Mouse (Mus musculus): ENCODE measurements around the gene Med14. TPM values are rescaled to one million over a fixed set of nuclear protein-coding genes. Genes with fewer than 3 reads are reported as not detected.

Med14 gene
- 31.9 and 33.1 TPM in 2 replicates for polyA plus RNA-seq (2014; fragmentation: Nextera tagmentation; extraction: Ambion mirVana)

DNA sequence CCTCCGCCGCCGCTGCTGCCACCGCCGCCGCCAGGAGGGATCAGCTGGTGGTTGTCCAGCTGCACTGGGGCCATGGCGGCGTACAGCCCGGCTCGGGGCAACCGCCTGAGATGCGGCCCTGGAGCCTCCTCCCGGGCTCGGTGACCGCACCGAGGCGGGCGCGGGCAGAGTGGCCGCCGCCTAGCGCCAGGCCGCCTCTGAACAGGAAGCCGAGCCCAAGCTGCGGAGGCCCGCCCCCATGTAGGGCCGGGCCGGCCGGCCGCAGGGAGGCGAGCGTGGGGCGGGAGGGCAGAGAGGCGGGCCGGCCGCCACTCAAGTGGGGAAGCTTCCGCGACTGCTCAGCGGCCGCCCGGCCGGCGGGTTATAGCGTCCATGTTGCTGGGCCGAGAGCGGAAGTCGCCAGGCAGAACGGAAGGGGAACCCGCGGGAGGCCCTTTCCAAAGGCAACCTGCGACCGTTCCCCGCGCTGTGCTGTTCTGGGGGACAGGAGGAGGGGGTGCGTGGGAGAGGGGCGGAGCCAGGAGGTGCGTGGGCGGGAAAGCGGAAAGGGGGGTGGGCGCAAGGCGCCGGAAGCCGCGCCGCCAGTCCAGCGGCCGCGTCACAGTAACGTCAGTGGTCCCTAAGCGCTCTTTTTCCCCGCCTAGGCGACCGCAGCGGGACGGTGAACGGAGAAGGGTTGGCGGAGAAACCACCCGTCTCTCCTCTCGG, at the start of gene Med14:
TSS of gene Med14 (minus strand) at position 448 of the 708 bp plus-strand sequence.
- peak within 1 kb of the TSS; percentile 78 for H3K9ac ChIP-seq (ENCODE audit: low read length)
- H3K27ac ChIP-seq (ENCODE audit: low read depth, low read length): peak within 1 kb of the TSS; percentile 94
- H3K9me3 ChIP-seq (ENCODE audit: control insufficient read depth, low read length): no peaks in the 10 kb centered on the region
- peak within 1 kb of the TSS; percentile 61 for H3K4me2 ChIP-seq (ENCODE audit: low read depth, low read length, severe bottlenecking)
- H3K36me3 ChIP-seq (ENCODE audit: control insufficient read depth, insufficient read depth, low read length): no peaks in the 10 kb centered on the region
- ATAC-seq (replicated peaks; ENCODE audit: low FRiP score) (peak; percentile 96), DNase-seq (ENCODE audit: low spot score) (peak; percentile 93)
- WGBS: 13% methylated on average over 37 of the region's 79 CpGs
- 0 out of 2 replicates have a peak, but pooled peaks cover 2% of the 10 kb centered on the region for H3K4me1 ChIP-seq (replicated peaks; ENCODE audit: control insufficient read depth, insufficient read depth, low read length)
- H3K4me3 ChIP-seq (ENCODE audit: low read depth, low read length): peak within 1 kb of the TSS; percentile 64
- H3K27me3 ChIP-seq (ENCODE audit: control insufficient read depth, insufficient read depth, low read length): no peaks in the 10 kb centered on the region; the same call in 1 of the 2 replicates

DNA sequence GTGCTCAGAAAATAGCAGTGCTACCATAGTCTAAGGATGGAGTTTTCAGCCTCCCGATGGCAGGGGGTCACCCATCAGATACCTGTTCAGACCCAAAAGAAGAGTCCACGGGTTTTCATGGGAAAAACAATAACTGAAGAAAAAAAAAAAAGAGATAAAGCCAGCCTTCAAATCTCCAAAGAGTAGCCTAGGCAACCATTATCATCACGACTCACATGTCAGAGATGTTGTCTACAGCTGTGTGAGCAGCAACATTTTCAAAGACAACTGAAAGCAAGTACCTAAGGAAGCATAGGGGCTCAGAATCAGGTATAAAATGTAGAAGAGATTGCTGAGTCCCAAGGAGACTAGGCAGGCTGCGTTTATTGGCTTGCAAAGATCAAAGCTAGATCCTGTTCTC, 38.7 kb upstream of the Med14 start:
- no peak for DNase-seq (ENCODE audit: low spot score)
- Histone ChIP-seq H3K4me1 (replicated peaks; ENCODE audit: control insufficient read depth, insufficient read depth, low read length) (no peaks in the 10 kb centered on the region), H3K27me3 (ENCODE audit: control insufficient read depth, insufficient read depth, low read length) (no peaks in the 10 kb centered on the region), H3K4me2 (ENCODE audit: low read depth, low read length, severe bottlenecking) (no peak overlapping the region), H3K4me3 (ENCODE audit: low read depth, low read length) (no peak overlapping the region), H3K9ac (ENCODE audit: low read length) (no peak overlapping the region), H3K9me3 (ENCODE audit: control insufficient read depth, low read length) (no peaks in the 10 kb centered on the region), H3K36me3 (ENCODE audit: control insufficient read depth, insufficient read depth, low read length) (no peaks in the 10 kb centered on the region), H3K27ac (ENCODE audit: low read depth, low read length) (no peak overlapping the region)
- ATAC-seq (replicated peaks; ENCODE audit: low FRiP score): no peak
- WGBS: 81% methylated on average over 4 of the region's 4 CpGs

DNA sequence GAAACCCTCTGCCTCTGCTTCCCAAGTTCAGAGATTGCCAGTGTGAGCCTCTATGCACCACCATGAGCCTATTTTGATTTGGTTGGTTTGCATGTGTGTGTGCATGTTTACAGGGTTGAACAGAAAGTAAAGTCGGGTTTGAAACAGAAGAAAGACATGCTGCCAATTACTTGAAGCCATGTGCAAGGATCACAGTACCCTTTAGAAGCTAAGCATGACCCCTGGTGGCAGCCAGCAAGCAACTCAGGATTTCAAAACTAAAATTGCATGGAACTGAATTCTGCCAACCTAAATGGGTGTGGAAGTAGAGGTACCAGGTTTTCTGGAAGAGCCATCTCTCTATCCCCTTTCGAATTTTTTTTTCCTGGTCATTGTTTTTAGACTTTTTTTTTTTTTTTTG, 33.0 kb upstream of the Med14 start:
- H3K9ac ChIP-seq (ENCODE audit: low read length): no peak overlapping the region
- H3K27ac ChIP-seq (ENCODE audit: low read depth, low read length): no peak overlapping the region
- H3K9me3 ChIP-seq (ENCODE audit: control insufficient read depth, low read length): no peaks in the 10 kb centered on the region
- no peak for ATAC-seq (replicated peaks; ENCODE audit: low FRiP score)
- no peaks in the 10 kb centered on the region for H3K4me1 ChIP-seq (replicated peaks; ENCODE audit: control insufficient read depth, insufficient read depth, low read length)
- H3K27me3 ChIP-seq (ENCODE audit: control insufficient read depth, insufficient read depth, low read length): no peaks in the 10 kb centered on the region
- no peak overlapping the region for H3K4me2 ChIP-seq (ENCODE audit: low read depth, low read length, severe bottlenecking)
- WGBS: 51% methylated on average over 2 of the region's 2 CpGs
- no peaks in the 10 kb centered on the region for H3K36me3 ChIP-seq (ENCODE audit: control insufficient read depth, insufficient read depth, low read length)
- no peak for DNase-seq (ENCODE audit: low spot score)
- no peak overlapping the region for H3K4me3 ChIP-seq (ENCODE audit: low read depth, low read length)

DNA sequence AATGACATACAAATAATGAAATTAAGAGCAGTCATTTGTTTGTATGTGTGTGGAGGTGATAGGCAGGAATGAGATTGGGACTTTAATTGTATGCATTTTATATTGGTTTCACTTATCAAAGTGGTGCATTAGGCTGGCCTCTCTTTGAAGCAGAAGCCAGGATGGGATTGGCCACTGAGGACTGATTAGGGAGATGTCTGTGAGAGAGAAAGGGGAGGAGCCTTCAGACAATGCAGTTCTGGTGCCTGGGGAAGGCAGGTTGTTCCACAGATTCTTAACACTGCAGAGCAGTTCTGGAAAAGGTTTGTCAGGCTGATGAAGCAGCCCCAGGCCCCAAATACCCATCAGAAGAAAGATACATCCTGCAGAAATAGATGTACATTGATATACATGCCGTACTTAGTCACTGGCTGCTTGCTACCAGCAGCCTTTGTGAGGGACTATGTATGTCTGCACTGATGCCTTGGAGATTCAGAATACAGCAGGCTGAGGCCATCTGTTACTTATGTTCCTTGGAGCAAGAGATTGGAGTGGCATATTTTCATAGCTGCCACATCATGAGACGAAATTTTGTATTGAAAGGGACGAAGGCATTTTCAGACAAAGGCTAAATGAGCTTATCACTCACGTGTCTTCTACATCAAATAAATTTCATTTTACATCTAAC, 29.9 kb upstream of the Med14 start:
- 86% methylated on average over 4 of the region's 4 CpGs for WGBS
- no peak for DNase-seq (ENCODE audit: low spot score)
- H3K36me3 ChIP-seq (ENCODE audit: control insufficient read depth, insufficient read depth, low read length): no peaks in the 10 kb centered on the region
- no peak overlapping the region for H3K9ac ChIP-seq (ENCODE audit: low read length)
- peak overlapping the region; percentile 41; the same call in 1 of the 2 replicates for H3K27ac ChIP-seq (ENCODE audit: low read depth, low read length)
- H3K27me3 ChIP-seq (ENCODE audit: control insufficient read depth, insufficient read depth, low read length): no peaks in the 10 kb centered on the region
- H3K9me3 ChIP-seq (ENCODE audit: control insufficient read depth, low read length): no peaks in the 10 kb centered on the region
- 0 out of 2 replicates have a peak, but pooled peaks have one; percentile 63 for ATAC-seq (replicated peaks; ENCODE audit: low FRiP score)
- no peak overlapping the region for H3K4me2 ChIP-seq (ENCODE audit: low read depth, low read length, severe bottlenecking)
- H3K4me3 ChIP-seq (ENCODE audit: low read depth, low read length): no peak overlapping the region
- no peaks in the 10 kb centered on the region for H3K4me1 ChIP-seq (replicated peaks; ENCODE audit: control insufficient read depth, insufficient read depth, low read length)

DNA sequence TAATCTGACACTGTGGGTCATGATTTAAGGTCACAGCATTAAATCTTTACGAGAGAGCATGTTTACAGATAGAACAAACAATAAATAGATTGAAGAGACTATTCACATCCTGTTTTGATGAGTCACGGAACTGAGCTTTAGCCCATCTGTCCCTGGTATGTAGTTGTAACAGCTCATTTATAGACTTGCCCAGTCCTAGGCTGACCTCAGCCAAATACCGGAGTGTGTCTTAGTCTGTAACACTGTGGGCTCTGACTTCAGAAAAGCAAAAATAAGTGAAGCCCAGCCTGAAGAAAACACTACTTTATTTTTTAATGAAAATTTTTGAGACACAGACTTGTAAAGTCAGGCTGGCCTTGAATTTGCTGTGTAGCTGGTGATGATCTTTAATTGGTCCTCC, 11.4 kb upstream of the Med14 start:
- Histone ChIP-seq H3K4me1 (replicated peaks; ENCODE audit: control insufficient read depth, insufficient read depth, low read length) (no peaks in the 10 kb centered on the region), H3K9ac (ENCODE audit: low read length) (no peak overlapping the region), H3K27me3 (ENCODE audit: control insufficient read depth, insufficient read depth, low read length) (no peaks in the 10 kb centered on the region), H3K36me3 (ENCODE audit: control insufficient read depth, insufficient read depth, low read length) (no peaks in the 10 kb centered on the region), H3K4me3 (ENCODE audit: low read depth, low read length) (no peak overlapping the region), H3K4me2 (ENCODE audit: low read depth, low read length, severe bottlenecking) (no peak overlapping the region), H3K9me3 (ENCODE audit: control insufficient read depth, low read length) (no peaks in the 10 kb centered on the region), H3K27ac (ENCODE audit: low read depth, low read length) (no peak overlapping the region)
- 82% methylated on average over 3 of the region's 3 CpGs for WGBS
- ATAC-seq (replicated peaks; ENCODE audit: low FRiP score): no peak
- no peak for DNase-seq (ENCODE audit: low spot score)

DNA sequence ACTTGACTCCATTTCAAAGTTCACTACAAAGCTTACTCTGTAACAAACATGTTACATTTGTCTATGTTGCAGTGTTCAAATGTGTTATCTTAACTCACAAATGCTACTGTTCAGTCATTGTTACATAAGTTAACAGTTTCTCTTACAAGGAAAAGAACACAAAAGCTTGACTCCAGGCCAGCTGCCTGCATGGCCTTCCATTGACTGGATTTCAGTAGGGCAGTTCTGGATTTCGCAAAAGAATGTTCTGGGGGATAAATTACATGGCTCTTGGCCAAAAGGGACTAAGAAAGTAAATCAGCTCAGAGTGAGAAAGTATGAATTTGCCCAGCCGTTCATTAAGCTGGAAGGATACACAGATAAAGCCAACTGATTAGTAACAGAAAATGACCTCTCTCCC, 9.7 kb upstream of the Med14 start:
- Histone ChIP-seq H3K27me3 (ENCODE audit: control insufficient read depth, insufficient read depth, low read length) (no peaks in the 10 kb centered on the region), H3K9ac (ENCODE audit: low read length) (no peak overlapping the region), H3K9me3 (ENCODE audit: control insufficient read depth, low read length) (no peaks in the 10 kb centered on the region), H3K4me2 (ENCODE audit: low read depth, low read length, severe bottlenecking) (no peak overlapping the region), H3K36me3 (ENCODE audit: control insufficient read depth, insufficient read depth, low read length) (no peaks in the 10 kb centered on the region), H3K27ac (ENCODE audit: low read depth, low read length) (no peak overlapping the region), H3K4me1 (replicated peaks; ENCODE audit: control insufficient read depth, insufficient read depth, low read length) (no peaks in the 10 kb centered on the region), H3K4me3 (ENCODE audit: low read depth, low read length) (no peak overlapping the region)
- no peak for ATAC-seq (replicated peaks; ENCODE audit: low FRiP score)
- 74% methylated on average over 2 of the region's 2 CpGs for WGBS
- no peak for DNase-seq (ENCODE audit: low spot score)

DNA sequence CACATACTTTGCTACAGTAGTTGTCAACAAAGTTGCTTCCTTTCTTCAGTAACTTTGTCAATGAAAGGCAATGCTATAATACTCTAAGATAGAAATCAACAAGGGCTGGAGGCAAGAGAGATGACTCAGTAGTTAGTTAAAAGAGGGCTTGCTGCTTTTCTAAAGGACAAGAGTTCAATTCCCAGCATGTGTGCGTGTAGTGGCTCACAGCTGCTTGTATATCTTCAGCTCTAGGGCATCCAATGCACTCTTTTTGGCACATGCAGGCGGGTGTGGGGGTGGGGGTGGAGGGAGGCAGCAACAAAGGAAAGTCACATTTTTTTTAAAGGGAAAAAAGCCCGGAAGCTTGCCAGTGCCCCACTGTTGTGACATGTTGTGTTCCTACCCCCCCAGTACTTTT, 6.7 kb upstream of the Med14 start:
- DNase-seq (ENCODE audit: low spot score) (no peak), ATAC-seq (replicated peaks; ENCODE audit: low FRiP score) (no peak)
- H3K9me3 ChIP-seq (ENCODE audit: control insufficient read depth, low read length): no peaks in the 10 kb centered on the region
- H3K36me3 ChIP-seq (ENCODE audit: control insufficient read depth, insufficient read depth, low read length): no peaks in the 10 kb centered on the region
- no peak overlapping the region for H3K4me3 ChIP-seq (ENCODE audit: low read depth, low read length)
- WGBS: 51% methylated on average over 3 of the region's 3 CpGs
- no peak overlapping the region for H3K27ac ChIP-seq (ENCODE audit: low read depth, low read length)
- no peaks in the 10 kb centered on the region for H3K4me1 ChIP-seq (replicated peaks; ENCODE audit: control insufficient read depth, insufficient read depth, low read length)
- no peak overlapping the region for H3K4me2 ChIP-seq (ENCODE audit: low read depth, low read length, severe bottlenecking)
- no peaks in the 10 kb centered on the region for H3K27me3 ChIP-seq (ENCODE audit: control insufficient read depth, insufficient read depth, low read length)
- H3K9ac ChIP-seq (ENCODE audit: low read length): no peak overlapping the region

DNA sequence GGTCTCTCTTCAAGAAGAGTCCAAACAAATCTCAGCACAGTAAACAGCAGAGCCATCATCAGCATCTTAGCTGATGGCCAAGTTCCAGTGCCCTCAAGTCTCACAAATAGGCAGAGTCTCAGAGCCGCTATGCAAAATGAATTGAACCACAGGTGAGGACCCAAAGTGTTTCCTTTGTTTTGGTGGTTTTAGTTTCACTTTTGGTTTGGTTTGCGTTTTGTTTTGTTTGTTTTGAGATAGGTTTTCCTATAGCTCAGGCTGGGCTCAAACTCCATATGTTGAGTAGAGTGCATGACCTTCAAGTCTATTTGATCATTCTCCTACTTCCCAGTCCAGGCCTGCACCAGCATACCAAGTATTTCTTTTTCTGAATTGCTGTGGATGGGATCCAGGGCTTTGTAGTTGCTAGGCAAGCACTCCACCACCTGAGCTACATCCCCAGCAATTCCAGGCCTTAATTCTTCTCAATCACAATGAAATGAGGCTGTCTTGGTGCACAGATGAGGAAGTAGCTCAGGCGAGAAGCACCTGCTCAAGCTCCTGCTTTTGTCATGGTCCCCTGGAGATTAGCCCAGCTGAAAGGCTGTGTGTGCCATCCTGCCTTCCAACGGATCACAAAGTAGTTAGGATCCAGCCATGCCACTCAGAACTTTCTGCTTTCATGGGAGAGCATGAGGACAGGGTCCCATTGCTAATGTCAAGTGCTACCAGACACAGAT, 5.1 kb upstream of the Med14 start:
- Histone ChIP-seq H3K9ac (ENCODE audit: low read length) (no peak overlapping the region), H3K36me3 (ENCODE audit: control insufficient read depth, insufficient read depth, low read length) (no peaks in the 10 kb centered on the region), H3K4me1 (replicated peaks; ENCODE audit: control insufficient read depth, insufficient read depth, low read length) (no peaks in the 10 kb centered on the region), H3K27me3 (ENCODE audit: control insufficient read depth, insufficient read depth, low read length) (no peaks in the 10 kb centered on the region; the same call in 1 of the 2 replicates), H3K4me2 (ENCODE audit: low read depth, low read length, severe bottlenecking) (no peak overlapping the region), H3K27ac (ENCODE audit: low read depth, low read length) (no peak overlapping the region), H3K4me3 (ENCODE audit: low read depth, low read length) (no peak overlapping the region), H3K9me3 (ENCODE audit: control insufficient read depth, low read length) (no peaks in the 10 kb centered on the region)
- ATAC-seq (replicated peaks; ENCODE audit: low FRiP score) (no peak), DNase-seq (ENCODE audit: low spot score) (no peak)
- 70% methylated on average over 4 of the region's 4 CpGs for WGBS
